Mouse (Mus musculus) CH12F3 (cell line): ENCODE measurements around the gene Sdk1.

Experiments used
- in situ Hi-C: fragments of 300-500 bp; cut with MboI; formaldehyde crosslinking; loops from 2 replicates; pipeline ENCODE4 v1.14.3; 2020; ENCODE audit warnings: low sequenced_read_pairs

Gene Sdk1

DNA sequence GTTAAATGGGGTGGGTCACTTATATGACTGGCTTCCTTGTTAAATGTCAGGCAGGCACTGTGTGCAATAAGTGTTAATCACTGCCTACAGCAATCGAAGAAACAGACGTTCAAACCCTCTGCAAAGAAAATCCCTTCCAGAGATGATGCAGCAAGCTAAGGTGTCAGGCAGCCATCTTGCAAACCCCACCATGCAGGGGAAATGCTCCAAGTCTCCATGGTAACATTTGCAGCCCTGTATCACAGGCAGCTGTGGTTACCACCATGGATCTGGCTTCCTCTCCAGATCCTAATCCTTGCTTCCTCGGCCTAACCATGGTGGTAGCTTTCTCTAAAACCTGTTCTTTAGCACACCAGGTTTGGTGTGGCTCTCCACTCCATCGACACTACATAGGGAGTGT, 507.5 kb downstream of the Sdk1 start:
- in situ Hi-C loops, result no loop called here

DNA sequence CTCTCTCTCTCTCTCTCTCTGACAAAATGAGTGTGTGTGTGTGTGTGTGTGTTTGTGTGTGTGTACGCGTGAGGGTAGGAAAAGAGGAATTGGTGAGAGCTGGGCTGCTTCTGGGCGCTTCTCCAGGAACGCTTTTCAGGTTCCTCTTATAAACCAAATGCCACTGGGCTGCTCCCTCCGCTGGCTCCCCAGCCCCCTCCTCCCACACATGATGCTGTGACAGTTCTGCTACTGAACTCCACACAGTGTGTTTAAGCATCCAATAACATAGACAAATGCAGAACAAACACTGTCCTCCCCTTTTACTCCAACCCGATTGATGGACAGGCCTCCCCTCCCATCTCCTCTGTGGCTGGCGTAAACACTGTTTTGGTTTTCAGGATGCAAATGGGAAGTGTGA, 513.0 kb downstream of the Sdk1 start:
- in situ Hi-C loops, result no loop called here

GRCm38 (mm10) chr5:141758885-141759284, 517.6 kb downstream of the Sdk1 start:
- in situ Hi-C loops, result no loop called here

GRCm38 (mm10) chr5:141764111-141764510, 522.8 kb downstream of the Sdk1 start:
- in situ Hi-C loops, result no loop called here

DNA sequence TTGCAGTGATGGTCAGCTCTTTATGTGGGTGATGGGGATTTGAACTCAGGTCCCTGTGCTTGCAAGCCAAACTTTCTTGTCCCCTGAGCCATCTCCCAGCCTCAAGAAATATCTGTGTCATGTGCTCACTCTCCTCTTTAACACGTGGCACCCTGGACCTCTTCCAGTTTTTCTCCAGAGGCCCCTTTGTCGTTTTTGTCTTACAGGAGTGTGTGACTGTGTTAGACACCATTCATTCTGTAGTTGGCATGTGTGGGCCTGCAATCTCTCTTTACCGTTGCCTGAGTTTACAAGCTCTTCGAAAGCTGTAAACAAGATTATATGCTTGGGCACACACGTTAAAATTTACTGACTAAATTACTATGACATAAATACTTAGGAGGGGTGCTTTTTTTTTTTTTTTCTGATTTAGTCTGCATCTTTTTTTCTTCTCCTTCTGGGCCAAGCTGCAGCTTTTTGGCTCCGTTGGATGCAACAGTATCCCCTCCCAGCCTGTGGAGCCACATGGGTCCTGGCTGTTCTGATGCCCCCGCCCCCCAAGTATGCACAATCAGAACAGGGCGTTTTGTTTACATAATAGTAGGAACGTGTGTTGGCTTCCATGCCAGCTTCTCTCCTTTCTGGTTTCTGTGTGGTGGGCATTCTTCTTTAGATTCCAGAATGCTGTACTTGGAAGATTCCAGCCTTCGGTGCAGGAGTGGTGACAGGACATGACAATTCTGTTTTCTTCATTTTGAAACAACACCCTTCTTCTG, 527.6 kb downstream of the Sdk1 start:
- in situ Hi-C loops, result no loop called here

GRCm38 (mm10) chr5:141771516-141771915, 530.2 kb downstream of the Sdk1 start:
- in situ Hi-C loops, result no loop called here

GRCm38 (mm10) chr5:141778231-141778630, 536.9 kb downstream of the Sdk1 start:
- in situ Hi-C loops, result no loop called here

DNA sequence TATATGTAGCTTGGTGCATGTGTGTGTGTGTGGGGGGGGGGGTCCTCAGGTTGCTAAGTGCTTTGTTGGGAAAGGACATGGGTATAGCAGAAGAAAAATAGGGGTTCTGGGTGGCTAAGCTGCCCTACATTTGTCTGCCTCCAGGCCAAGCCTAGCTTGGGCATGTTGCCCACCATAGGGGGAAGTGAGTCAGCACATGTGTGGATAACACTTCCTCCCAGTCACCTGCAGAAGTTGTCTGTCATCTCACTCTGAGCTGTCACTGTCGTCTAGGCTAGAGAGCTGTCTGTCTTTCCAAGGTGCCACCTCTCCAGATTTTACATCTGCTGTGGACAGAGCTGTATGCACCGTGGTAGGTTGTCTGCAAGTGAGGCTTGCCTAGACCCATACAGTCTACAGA, 539.9 kb downstream of the Sdk1 start:
- in situ Hi-C loops, result no loop called here

GRCm38 (mm10) chr5:141782330-141782729, 541.0 kb downstream of the Sdk1 start:
- in situ Hi-C loops, result no loop called here

DNA sequence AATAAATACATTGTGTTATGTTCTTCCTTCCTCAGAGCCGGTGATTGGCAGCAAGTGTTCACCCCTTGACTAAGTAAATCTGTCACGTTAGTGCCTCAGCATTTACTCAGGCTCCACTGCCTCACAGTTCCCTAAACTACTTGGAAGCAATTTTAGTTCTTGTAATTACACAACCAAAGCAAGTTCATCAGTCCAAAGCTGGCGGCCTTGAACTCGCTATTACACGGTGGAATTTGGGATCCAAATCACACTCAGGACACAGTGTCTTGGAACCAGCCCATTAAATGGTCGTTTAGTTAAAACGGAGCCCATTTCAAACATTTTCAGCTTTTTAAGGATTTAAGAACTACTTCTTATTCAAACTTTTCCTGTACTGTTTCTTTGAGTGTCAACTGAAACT, 542.2 kb downstream of the Sdk1 start:
- in situ Hi-C loops, result no loop called here

DNA sequence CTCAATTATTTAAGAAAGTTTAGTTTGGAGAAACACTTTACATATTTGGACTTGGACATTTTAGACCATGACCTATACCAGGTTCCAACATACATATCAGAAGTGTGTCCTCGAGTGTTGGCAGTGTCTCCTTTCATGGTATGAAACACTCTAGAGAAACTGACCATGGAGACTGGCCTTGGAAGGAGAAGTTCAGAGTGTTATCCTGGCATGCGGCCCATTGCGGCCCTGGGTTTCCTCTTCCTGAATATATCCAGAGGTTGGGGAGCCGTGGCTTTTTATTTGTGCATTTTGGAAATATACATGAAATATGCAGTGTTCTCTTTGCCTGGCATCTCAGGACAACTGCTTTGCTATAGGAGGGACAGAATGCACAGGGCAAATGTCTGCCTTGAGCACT, 552.6 kb downstream of the Sdk1 start:
- in situ Hi-C loops, result no loop called here

DNA sequence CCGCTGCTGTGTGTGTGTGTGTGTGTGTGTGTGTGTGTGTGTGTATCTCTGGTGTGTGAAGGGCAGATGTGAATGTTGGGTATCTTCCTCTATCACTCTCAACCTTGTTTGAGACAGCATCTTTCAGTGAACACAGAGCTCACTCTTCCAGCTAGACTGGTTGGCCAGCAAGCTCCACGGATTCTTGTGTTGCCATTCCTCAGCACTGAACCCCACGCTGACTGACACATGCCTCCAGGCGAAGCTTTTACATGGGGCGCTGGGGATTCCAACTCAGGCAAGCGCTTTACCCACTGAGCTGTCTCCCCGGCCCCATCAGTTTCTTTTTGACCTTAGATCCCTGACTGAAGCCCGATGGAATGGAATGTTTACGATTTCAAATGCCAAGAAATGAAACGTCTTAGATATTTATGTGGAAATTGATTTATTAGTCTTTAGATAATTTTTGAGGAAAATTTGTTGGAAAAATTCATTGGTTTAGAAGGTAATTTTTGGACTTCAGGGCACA, 582.6 kb downstream of the Sdk1 start:
- in situ Hi-C loops, result no loop called here

DNA sequence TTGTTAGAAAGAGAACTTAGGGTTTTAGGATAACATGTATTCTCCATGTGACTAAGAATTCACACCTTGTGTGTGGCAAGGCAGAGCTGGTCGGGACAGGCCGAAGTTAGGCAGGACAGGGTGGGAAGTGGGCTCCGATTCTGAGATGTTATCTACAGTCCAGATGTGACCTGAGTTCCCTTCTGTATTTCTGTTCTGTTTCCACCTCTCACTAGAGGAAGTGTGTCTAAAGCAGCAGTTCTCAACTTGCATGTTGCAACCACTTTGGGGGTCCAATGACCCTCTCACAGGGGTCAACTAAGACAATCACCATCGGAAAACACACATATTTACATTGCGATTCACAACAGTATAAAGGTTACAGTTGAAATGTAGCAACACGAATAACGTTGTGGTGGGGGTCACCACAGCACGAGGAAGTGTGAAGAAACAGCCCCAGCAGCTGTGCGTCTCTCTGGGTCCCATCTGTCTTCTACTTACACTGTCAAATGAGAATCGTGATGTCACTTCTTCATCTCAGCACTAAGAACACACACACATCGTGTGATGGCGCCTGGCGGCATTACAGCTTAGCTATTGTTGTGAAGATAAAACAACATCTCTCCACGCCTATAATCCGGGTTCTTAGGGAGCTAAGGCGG, 583.6 kb downstream of the Sdk1 start:
- in situ Hi-C loops, result no loop called here

DNA sequence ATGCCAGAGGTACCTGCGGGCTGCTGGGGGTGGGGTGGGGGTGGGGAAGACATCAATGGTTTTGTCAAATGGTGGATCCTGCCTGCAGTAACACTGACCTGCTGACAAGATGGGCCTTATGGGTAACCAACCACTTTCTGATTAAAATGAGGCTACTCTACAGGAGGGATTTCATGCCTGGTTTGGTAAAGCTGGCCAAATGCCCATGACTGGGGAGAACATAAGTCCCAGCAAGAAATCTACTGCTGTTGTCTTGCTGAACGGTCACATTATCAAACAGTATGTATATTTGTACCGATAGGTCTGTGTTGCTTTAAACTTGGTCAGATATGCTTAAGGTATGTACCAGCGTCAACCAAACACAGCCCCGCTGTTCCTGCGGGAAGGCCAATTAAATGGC, 594.3 kb downstream of the Sdk1 start:
- in situ Hi-C loops, result no loop called here

- in situ Hi-C loops, result no loop called here
These were observed 595.7 kb downstream of the Sdk1 start for GRCm38 (mm10) chr5:141836892-141837455.

- in situ Hi-C loops, result no loop called here
These were observed 603.4 kb downstream of the Sdk1 start for GRCm38 (mm10) chr5:141844701-141845100.

GRCm38 (mm10) chr5:141847686-141848085, 606.4 kb downstream of the Sdk1 start:
- in situ Hi-C loops, result no loop called here

DNA sequence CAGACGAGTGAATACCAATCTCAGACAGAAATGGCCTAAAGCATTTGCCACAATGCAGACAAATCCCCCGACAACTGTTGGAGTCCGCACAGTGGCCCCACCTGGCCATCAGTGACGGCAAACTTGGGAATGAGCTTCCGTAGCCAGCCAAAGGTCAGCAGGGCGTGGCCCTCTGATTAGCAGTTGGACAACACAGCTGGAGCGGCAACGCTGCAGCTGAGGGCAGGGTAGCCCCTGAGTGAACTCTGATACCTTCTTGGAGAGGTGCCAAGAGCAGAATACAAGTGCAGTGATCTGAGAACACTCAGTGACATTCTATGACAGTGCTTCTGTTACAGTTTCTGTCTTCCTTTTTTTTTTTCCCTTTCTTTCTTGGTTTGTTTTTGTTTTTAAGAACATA, 610.9 kb downstream of the Sdk1 start:
- in situ Hi-C loops, result no loop called here

DNA sequence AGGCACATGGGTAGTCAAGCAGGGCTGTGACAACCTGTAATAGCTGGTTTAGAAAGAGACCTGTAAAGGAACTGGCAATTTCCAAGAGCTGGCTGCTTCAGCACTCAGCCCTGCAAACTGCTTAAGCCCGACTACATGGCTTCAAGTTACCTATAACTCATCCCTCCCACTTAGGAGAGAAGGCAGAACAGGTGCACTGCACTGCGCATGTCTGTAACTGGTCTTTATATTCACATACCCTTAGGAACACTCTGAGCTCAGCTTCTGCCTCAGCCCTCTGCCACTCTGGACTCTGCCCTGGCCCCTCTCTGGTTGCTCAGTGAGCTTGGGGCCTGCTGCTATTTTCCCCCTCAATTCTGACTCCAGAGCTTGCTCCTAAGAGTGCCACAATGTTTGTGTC, 615.2 kb downstream of the Sdk1 start:
- in situ Hi-C loops, result no loop called here

DNA sequence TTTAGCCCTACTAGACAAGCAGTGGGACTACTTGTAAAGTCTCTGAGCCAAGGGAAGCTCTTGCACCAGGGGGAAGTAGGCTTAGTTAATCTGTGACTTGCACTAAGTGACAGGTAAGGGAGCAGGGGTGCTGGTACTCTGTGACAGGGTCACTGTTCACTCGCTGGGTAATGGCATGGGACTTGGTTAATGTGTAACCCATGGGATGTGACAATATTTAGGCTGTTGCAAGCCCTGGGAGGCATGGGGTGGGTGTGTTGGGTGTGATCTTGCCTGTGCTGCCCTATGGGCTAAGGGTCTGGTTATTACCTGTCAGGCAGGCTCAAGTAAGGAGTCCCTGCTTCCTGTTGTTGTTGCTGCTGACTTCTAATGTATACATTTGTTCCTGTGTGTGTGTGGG, 616.5 kb downstream of the Sdk1 start:
- in situ Hi-C loops, result no loop called here

DNA sequence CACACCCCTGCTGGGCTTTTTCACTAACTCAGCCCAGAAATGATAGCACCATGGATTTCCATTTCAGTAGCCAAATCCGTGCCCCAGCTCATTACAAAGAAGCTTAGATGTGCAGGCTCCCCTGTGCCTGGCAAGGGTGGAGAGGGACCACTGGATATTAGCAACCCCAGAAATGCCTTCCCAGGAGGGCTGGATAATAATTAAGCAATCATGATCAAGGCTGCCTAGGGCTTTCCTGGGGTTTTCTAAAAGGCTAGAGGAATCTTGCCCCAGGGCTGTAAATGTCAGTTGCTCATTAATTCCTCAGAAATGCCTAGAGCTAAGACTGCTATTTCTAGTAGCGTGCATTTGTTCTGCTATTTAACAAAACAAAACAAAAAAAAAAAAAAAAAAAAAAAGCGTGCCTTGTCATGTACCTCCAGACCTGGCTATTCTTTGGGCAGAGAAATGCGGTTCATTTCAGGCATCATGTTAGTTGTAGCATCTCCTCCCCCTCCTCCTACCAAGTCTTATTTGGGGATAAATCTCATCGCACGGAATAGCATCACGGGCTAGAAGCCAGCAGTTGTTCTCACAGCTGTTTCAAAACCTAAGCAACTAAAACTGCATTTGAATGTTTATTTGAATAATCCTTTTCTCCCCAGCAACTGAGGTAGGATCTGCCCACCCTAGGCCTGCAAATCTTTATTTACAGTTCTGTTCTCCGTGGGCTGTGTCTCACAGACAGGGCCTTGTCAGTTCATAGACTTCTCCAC, 617.3 kb downstream of the Sdk1 start:
- in situ Hi-C loops, result no loop called here
